Mouse (Mus musculus) liver, postnatal 0 days (tissue): ENCODE results near the gene Tmem266.

Experiments
- CTCF ChIP-seq: sonication (generic); IDR thresholded peaks from 2 replicates; pipeline ENCODE4 v1.5.1; 2016; ENCODE audit warnings: antibody characterized with exemption, low read depth
- EP300 ChIP-seq: IDR thresholded peaks from 2 replicates; pipeline ENCODE4 v1.6.1; 2016; ENCODE audit warnings: antibody characterized with exemption, low read depth, mild to moderate bottlenecking

DNA sequence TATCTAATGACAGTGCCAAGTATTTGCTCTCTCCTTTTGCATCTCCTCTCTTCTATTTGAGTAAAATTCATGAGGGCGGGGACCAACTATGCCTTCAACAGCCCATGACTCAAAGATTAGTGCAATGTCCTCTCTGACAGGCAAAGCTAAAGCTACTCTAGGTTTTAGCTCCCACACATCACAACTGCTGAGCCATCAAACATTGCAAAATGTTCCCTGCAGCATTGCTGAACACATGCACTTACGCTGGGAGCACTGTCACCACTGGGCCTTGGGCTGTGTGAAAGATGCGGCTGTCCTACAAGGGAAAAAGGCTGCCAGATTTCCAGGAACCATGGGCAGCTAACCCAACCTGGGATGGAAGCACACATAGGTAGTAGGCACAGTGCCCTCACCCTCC is 124.7 kb downstream of the Tmem266 start:
- TF ChIP-seq CTCF (no peak), EP300 (no peak)
